Mouse (Mus musculus) MEL (cell line): ENCODE measurements at regions not wholly inside any gene's neighbourhood (a gene's known extent, or its start where the extent isn't known, plus 50 kb on each side); places are given as distances from the start of the nearest gene placed in this dataset.

Source experiments
- DNase-seq: peaks from one replicate; pipeline ENCODE4 v3.0.0; 2011; ENCODE audit warnings: low read depth, low spot score
- H3K27ac ChIP-seq: 2 replicates; pipeline ENCODE4 v1.5.1; 2012; ENCODE audit warnings: low read depth, mild to moderate bottlenecking, control low read depth, low read length, moderate library complexity; ENCODE audit not compliant: control insufficient read depth
- H3K27me3 ChIP-seq, 2 experiments: fragments of 150-350 bp in 1 of 2; sonication (generic) in 1 of 2; 2 replicates each; pipeline ENCODE4 v1.6.1; 2012; ENCODE audit warnings: low read length in 2 of 2, mild to moderate bottlenecking in 2 of 2, improper control_type of control experiment in 1 of 2, moderate library complexity in 1 of 2; ENCODE audit not compliant: insufficient read depth in 2 of 2, control insufficient read depth in 1 of 2
- H3K36me3 ChIP-seq, 2 experiments: 2 replicates each; pipeline ENCODE4 v1.6.1; 2012 to 2014; ENCODE audit warnings: low read length in 2 of 2, improper control_type of control experiment in 1 of 2, inconsistent platforms in 1 of 2, mild to moderate bottlenecking in 1 of 2; ENCODE audit not compliant: insufficient read depth in 2 of 2, control insufficient read depth in 1 of 2
- H3K4me1 ChIP-seq, 2 experiments: fragments of 150-350 bp in 1 of 2; sonication (generic) in 1 of 2; 2 replicates each; pipeline ENCODE4 v1.6.1; 2012; ENCODE audit warnings: low read length in 2 of 2, improper control_type of control experiment in 1 of 2, mild to moderate bottlenecking in 1 of 2; ENCODE audit not compliant: insufficient read depth in 2 of 2, control insufficient read depth in 1 of 2
- H3K4me3 ChIP-seq, 2 experiments: fragments of 150-350 bp in 1 of 2; sonication (generic) in 1 of 2; 2 replicates each; pipeline ENCODE4 v1.5.1; 2012; ENCODE audit warnings: low read depth in 2 of 2, low read length in 2 of 2, mild to moderate bottlenecking in 2 of 2, moderate library complexity in 2 of 2, control low read depth in 1 of 2, improper control_type of control experiment in 1 of 2; ENCODE audit not compliant: control insufficient read depth in 1 of 2, insufficient read depth in 1 of 2
- H3K79me2 ChIP-seq: 2 replicates; pipeline ENCODE4 v1.6.1; 2012; ENCODE audit warnings: mild to moderate bottlenecking, low read length, moderate library complexity; ENCODE audit not compliant: control insufficient read depth, poor library complexity, insufficient read depth
- H3K9ac ChIP-seq: 2 replicates; pipeline ENCODE4 v1.6.1; 2012; ENCODE audit warnings: low read depth, mild to moderate bottlenecking, control low read depth, low read length, moderate library complexity; ENCODE audit not compliant: control insufficient read depth, poor library complexity, severe bottlenecking
- H3K9me3 ChIP-seq: fragments of 150-350 bp; sonication (generic); replicated peaks from 2 replicates; pipeline ENCODE4 v1.6.1; 2012; ENCODE audit warnings: mild to moderate bottlenecking, low read length, improper control_type of control experiment, moderate library complexity; ENCODE audit not compliant: insufficient read depth
- BHLHE40 ChIP-seq: IDR thresholded peaks from 2 replicates; pipeline ENCODE4 v1.6.1; 2012; ENCODE audit warnings: low read depth, mild to moderate bottlenecking, inconsistent platforms, low read length, improper control_type of control experiment, borderline replicate concordance
- CHD1 ChIP-seq: IDR thresholded peaks from 2 replicates; pipeline ENCODE4 v1.6.1; 2012; ENCODE audit warnings: low read depth, mild to moderate bottlenecking, inconsistent platforms, low read length, improper control_type of control experiment
- CHD2 ChIP-seq: IDR thresholded peaks from 2 replicates; pipeline ENCODE4 v1.6.1; 2011; ENCODE audit warnings: low read length, improper control_type of control experiment
- CTCF ChIP-seq, 3 experiments: IDR thresholded peaks in 2 of 3; conservative IDR thresholded peaks in 1 of 3; 2 replicates each; pipeline ENCODE4 v1.5.1; 2011 to 2012; ENCODE audit warnings: low read length in 3 of 3, low read depth in 2 of 3, mild to moderate bottlenecking in 2 of 3, improper control_type of control experiment in 1 of 3, inconsistent platforms in 1 of 3, mixed read lengths in 1 of 3, moderate library complexity in 1 of 3; ENCODE audit not compliant: control insufficient read depth in 1 of 3, insufficient read depth in 1 of 3, poor library complexity in 1 of 3, severe bottlenecking in 1 of 3
- E2F4 ChIP-seq: IDR thresholded peaks from 2 replicates; pipeline ENCODE4 v1.6.1; 2011; ENCODE audit warnings: low read depth, low read length, improper control_type of control experiment, borderline replicate concordance
- EP300 ChIP-seq, 2 experiments: IDR thresholded peaks; 2 replicates each; pipeline ENCODE4 v1.6.1; 2011; ENCODE audit warnings: improper control_type of control experiment in 2 of 2, low read length in 2 of 2, low read depth in 1 of 2, mild to moderate bottlenecking in 1 of 2
- GATA1 ChIP-seq: IDR thresholded peaks from 2 replicates; pipeline ENCODE4 v1.6.1; 2011; ENCODE audit warnings: low read depth, low read length, improper control_type of control experiment
- JUND ChIP-seq: IDR thresholded peaks from 2 replicates; pipeline ENCODE4 v1.6.1; 2011; ENCODE audit warnings: low read depth, mild to moderate bottlenecking, improper control_type of control experiment, low read length
- MAFK ChIP-seq: IDR thresholded peaks from 2 replicates; pipeline ENCODE4 v1.6.1; 2011; ENCODE audit warnings: low read depth, mild to moderate bottlenecking, low read length, improper control_type of control experiment, borderline replicate concordance
- MAX ChIP-seq: IDR thresholded peaks from 2 replicates; pipeline ENCODE4 v1.6.1; 2011; ENCODE audit warnings: low read length, improper control_type of control experiment
- MAZ ChIP-seq: IDR thresholded peaks from 2 replicates; pipeline ENCODE4 v1.6.1; 2012; ENCODE audit warnings: low read depth, mild to moderate bottlenecking, inconsistent platforms, low read length, improper control_type of control experiment
- MXI1 ChIP-seq: IDR thresholded peaks from 2 replicates; pipeline ENCODE4 v1.6.1; 2011; ENCODE audit warnings: mild to moderate bottlenecking, low read depth, low read length, improper control_type of control experiment
- NELFE ChIP-seq: IDR thresholded peaks from 2 replicates; pipeline ENCODE4 v1.6.1; 2011; ENCODE audit warnings: low read depth, low read length, improper control_type of control experiment
- POLR2A ChIP-seq, 2 experiments: IDR thresholded peaks; 2 replicates each; pipeline ENCODE4 v1.6.1; 2011 to 2012; ENCODE audit warnings: low read length in 2 of 2, mild to moderate bottlenecking in 2 of 2, control low read depth in 1 of 2, improper control_type of control experiment in 1 of 2, low read depth in 1 of 2, moderate library complexity in 1 of 2; ENCODE audit not compliant: control insufficient read depth in 1 of 2, insufficient read depth in 1 of 2, poor library complexity in 1 of 2
- RAD21 ChIP-seq: IDR thresholded peaks from 2 replicates; pipeline ENCODE4 v1.6.1; 2011; ENCODE audit warnings: mild to moderate bottlenecking, low read depth, low read length, improper control_type of control experiment
- SMC3 ChIP-seq: IDR thresholded peaks from 2 replicates; pipeline ENCODE4 v1.6.1; 2011; ENCODE audit warnings: low read depth, low read length, improper control_type of control experiment
- TAL1 ChIP-seq: IDR thresholded peaks from 2 replicates; pipeline ENCODE4 v1.6.1; 2012; ENCODE audit warnings: mild to moderate bottlenecking, inconsistent platforms, low read length, moderate library complexity, mixed read lengths
- TCF12 ChIP-seq: IDR thresholded peaks from 2 replicates; pipeline ENCODE4 v1.6.1; 2014; ENCODE audit warnings: low read depth, mild to moderate bottlenecking, inconsistent platforms, low read length, improper control_type of control experiment, moderate library complexity
- ZC3H11A ChIP-seq: IDR thresholded peaks from 2 replicates; pipeline ENCODE4 v1.6.1; 2012; ENCODE audit warnings: low read depth, mild to moderate bottlenecking, inconsistent platforms, low read length, improper control_type of control experiment
- ZKSCAN1 ChIP-seq: IDR thresholded peaks from 2 replicates; pipeline ENCODE4 v1.6.1; 2012; ENCODE audit warnings: low read depth, mild to moderate bottlenecking, inconsistent platforms, low read length, improper control_type of control experiment, moderate library complexity
- ZMIZ1 ChIP-seq: IDR thresholded peaks from 2 replicates; pipeline ENCODE4 v1.6.1; 2012; ENCODE audit warnings: low read depth, mild to moderate bottlenecking, inconsistent platforms, low read length, improper control_type of control experiment, moderate library complexity
- ZNF384 ChIP-seq: IDR thresholded peaks from 2 replicates; pipeline ENCODE4 v1.6.1; 2012; ENCODE audit warnings: low read depth, mild to moderate bottlenecking, inconsistent platforms, low read length, improper control_type of control experiment

GRCm38 (mm10) chr1:185628401-185628800, 173.8 kb downstream of the Slc30a10 start:
- no peak overlapping the region for H3K4me3 ChIP-seq
- no peaks in the 10 kb centered on the region for H3K36me3 ChIP-seq
- H3K9me3 ChIP-seq: no peaks in the 10 kb centered on the region
- TF ChIP-seq GATA1 (no peak), JUND (no peak), TCF12 (no peak), CTCF (IDR thresholded peaks at IDR 0.05 in 2 of 3, conservative IDR thresholded peaks at IDR 0.05 in 1 of 3; ENCODE audit: control insufficient read depth in 1 of 3, insufficient read depth in 1 of 3, low read depth in 2 of 3, low read length in 3 of 3, poor library complexity in 1 of 3, severe bottlenecking in 1 of 3) (no peak), RAD21 (no peak), CHD1 (no peak), E2F4 (no peak), MAFK (no peak)
- DNase-seq: no peak
- H3K27me3 ChIP-seq: no peaks in the 10 kb centered on the region
- H3K4me1 ChIP-seq: no peaks in the 10 kb centered on the region
- no peaks in the 10 kb centered on the region for H3K79me2 ChIP-seq
- no peak overlapping the region for H3K9ac ChIP-seq
- H3K27ac ChIP-seq: no peak overlapping the region

GRCm38 (mm10) chr1:185629976-185630375, 175.3 kb downstream of the Slc30a10 start:
- H3K36me3 ChIP-seq: no peaks in the 10 kb centered on the region
- no peak for DNase-seq
- no peak overlapping the region for H3K27ac ChIP-seq
- no peak overlapping the region for H3K4me3 ChIP-seq
- no peaks in the 10 kb centered on the region for H3K4me1 ChIP-seq
- no peaks in the 10 kb centered on the region for H3K9me3 ChIP-seq
- H3K27me3 ChIP-seq: no peaks in the 10 kb centered on the region
- TF ChIP-seq JUND: no peak
- no peak for TF ChIP-seq GATA1
- TF ChIP-seq RAD21: no peak
- TF ChIP-seq EP300 (IDR thresholded peaks at IDR 0.05; ENCODE audit: low read depth in 1 of 2, low read length in 2 of 2): no peak
- no peak for TF ChIP-seq MAX
- no peak for TF ChIP-seq BHLHE40
- no peak for TF ChIP-seq TAL1
- TF ChIP-seq ZNF384: no peak
- no peak for TF ChIP-seq ZKSCAN1
- TF ChIP-seq SMC3: no peak
- no peak for TF ChIP-seq NELFE
- TF ChIP-seq MAFK: no peak
- no peak for TF ChIP-seq ZC3H11A
- TF ChIP-seq POLR2A (IDR thresholded peaks at IDR 0.05; ENCODE audit: control insufficient read depth in 1 of 2, insufficient read depth in 1 of 2, low read depth in 1 of 2, low read length in 2 of 2, poor library complexity in 1 of 2): no peak
- TF ChIP-seq E2F4: no peak
- no peak for TF ChIP-seq CHD2
- TF ChIP-seq ZMIZ1: no peak
- TF ChIP-seq MAZ: no peak
- no peak for TF ChIP-seq MXI1
- TF ChIP-seq, all 39 proteins: peak for 0
- H3K79me2 ChIP-seq: no peaks in the 10 kb centered on the region
- H3K9ac ChIP-seq: no peak overlapping the region
